Comparison of ENCODE assay signal across 17 mouse cellular contexts in the genomic region with DNA sequence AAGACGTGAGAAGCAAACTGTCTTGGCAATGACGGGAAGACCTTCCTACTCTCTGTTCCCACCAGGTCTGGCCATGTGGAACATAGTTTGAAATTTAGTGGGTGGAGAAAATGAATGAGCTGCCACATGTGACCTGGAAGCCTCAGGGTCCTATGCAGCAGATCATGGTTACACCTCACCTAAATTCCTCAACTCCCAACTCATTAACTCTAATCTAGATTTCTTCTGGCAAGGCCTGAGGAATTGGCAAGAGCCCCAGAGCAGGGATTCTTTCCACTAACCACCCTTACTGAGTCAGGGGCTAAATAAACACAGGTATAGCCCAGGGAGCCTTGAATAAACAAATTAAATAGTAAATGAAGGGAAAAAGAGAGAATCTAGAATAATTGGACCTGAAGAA. TPM values are rescaled to one million over a fixed set of nuclear protein-coding genes. Genes with fewer than 3 reads are reported as not detected.
"Had no signal": no experiment of that assay in that cellular context is flagged by ENCODE, and none has a peak within 500 bp of the region (broad histone marks: within the 10 kb centered on the region; RNA-seq: fewer than 3 reads in every experiment).

No protein-coding gene starts in this region.

- H3K36me3 ChIP-seq: midbrain, embryonic 10.5 days; stomach, embryonic 15.5 days had no signal

- ATAC-seq: midbrain, embryonic 13.5 days; midbrain, embryonic 15.5 days had no signal

- H3K27me3 ChIP-seq: megakaryocyte, embryonic 14.5 days; midbrain, embryonic 13.5 days; midbrain, embryonic 15.5 days; neural tube, embryonic 12.5 days; stomach, embryonic 15.5 days had no signal

- H3K9me3 ChIP-seq: megakaryocyte, embryonic 14.5 days; midbrain, embryonic 10.5 days; midbrain, embryonic 13.5 days; midbrain, embryonic 15.5 days; neural tube, embryonic 12.5 days; stomach, embryonic 15.5 days had no signal

- H3K9ac ChIP-seq: lung, embryonic 14.5 days; midbrain, embryonic 13.5 days; midbrain, embryonic 15.5 days; neural tube, embryonic 12.5 days; stomach, embryonic 15.5 days had no signal

- H3K4me1 ChIP-seq: midbrain, embryonic 10.5 days; midbrain, embryonic 13.5 days; midbrain, embryonic 15.5 days; neural tube, embryonic 12.5 days; stomach, embryonic 15.5 days had no signal

- H3K4me2 ChIP-seq: lung, embryonic 14.5 days; midbrain, embryonic 13.5 days; midbrain, embryonic 15.5 days; neural tube, embryonic 12.5 days; stomach, embryonic 15.5 days had no signal

- H3K4me3 ChIP-seq: megakaryocyte, embryonic 14.5 days; midbrain, embryonic 10.5 days; midbrain, embryonic 13.5 days; midbrain, embryonic 15.5 days; neural tube, embryonic 12.5 days; stomach, embryonic 15.5 days had no signal

- DNase-seq: lung, adult 18-20 months; lung, embryonic 14.5 days; lung, postnatal 10 days; lung, postnatal 4 days; right cerebral cortex, postnatal 14 days; thymus, adult 2 months; thymus, postnatal 25 days; thymus, postnatal 4 days had no signal

- H3K27ac ChIP-seq: midbrain, embryonic 10.5 days; midbrain, embryonic 13.5 days; midbrain, embryonic 15.5 days; neural tube, embryonic 12.5 days; stomach, embryonic 15.5 days; stomach, postnatal 0 days had no signal

RNA-seq across cellular contexts. Expression of a gene that starts 33.5 kb away (rescaled TPM):
- total RNA-seq: monocyte, adult 5-6 weeks; neutrophil, adult 5-6 weeks had no signal
